Mouse (Mus musculus): ENCODE data around the gene Tprg. TPM values are rescaled to one million over a fixed set of nuclear protein-coding genes. Genes with fewer than 3 reads are reported as not detected.
A peak's percentile ranks its signal among the peaks of the same experiment; 100 is the strongest.

The Tprg gene
- polyA plus RNA-seq, 1 experiment from 2014 or later: not detected

DNA sequence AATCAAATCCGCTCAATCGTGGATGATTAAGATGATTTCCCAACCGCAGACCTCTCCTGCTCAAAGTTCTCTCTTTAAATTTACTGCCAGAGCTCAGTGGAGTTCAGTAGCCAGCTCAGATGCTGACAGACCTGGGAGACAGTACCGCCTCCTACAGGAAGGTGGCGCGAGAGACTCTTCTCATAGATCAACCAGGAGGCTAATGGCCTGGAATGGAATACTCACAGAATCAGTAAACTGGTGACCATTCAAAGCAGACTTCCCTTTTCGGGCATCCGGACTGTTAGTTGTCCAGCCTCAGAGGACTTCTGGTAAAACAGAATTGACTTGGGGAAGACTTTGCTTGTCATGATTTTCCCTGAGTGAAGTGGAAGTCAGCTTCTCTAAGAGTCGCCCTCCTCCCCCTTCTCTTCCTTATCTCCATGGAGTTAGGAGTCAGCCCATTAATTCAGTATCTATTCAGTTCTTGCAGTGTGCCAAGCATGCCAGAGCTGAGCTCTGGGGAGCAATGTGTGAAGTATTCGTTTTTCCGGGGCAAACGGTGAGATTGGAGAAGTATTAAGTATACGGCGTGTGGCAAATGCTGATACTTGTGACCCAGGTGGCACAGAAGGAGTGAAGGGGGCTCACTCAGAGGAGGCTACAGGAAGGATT lies 90.2 kb downstream of the Tprg start:
- Histone ChIP-seq H3K4me3 (ENCODE audit: low read length) (no peak overlapping the region), H3K27ac (ENCODE audit: low read length) (no peak overlapping the region), H3K4me1 (ENCODE audit: insufficient read depth, low read length) (no peaks in the 10 kb centered on the region), H3K9me3 (ENCODE audit: low read length) (no peaks in the 10 kb centered on the region), H3K36me3 (ENCODE audit: insufficient read depth, low read length) (no peaks in the 10 kb centered on the region), H3K9ac (replicated peaks; ENCODE audit: low read length) (no peak overlapping the region), H3K27me3 (ENCODE audit: insufficient read depth, low read length) (no peaks in the 10 kb centered on the region), H3K4me2 (replicated peaks; ENCODE audit: low read depth, low read length) (no peak overlapping the region)
- peak; percentile 77; the same call in 1 of the 2 replicates for ATAC-seq (ENCODE audit: low FRiP score, low TSS enrichment)
- WGBS: 41% methylated on average over 14 of the region's 14 CpGs

DNA sequence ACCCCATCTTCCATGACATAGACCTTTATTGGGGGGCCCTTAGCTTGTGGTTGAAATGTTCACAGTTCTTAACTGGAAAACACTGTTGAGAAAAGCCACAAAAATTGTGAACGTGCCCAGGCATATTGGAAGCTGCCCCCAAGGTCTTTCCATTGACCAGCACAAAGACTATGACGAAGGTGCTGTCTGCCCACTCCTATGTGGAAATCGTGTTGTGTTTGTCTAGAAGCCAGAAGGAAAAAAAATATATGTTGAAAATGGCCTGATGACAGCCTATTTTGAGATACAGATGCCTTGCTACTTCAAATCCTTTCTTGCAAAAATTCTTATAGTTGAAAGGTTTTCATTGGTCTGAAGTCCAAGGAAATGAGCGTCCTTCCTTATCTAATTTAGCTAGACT lies 91.1 kb downstream of the Tprg start:
- WGBS: 83% methylated on average over 4 of the region's 4 CpGs
- H3K27ac ChIP-seq (ENCODE audit: low read length): no peak overlapping the region
- no peaks in the 10 kb centered on the region for H3K9me3 ChIP-seq (ENCODE audit: low read length)
- no peaks in the 10 kb centered on the region for H3K36me3 ChIP-seq (ENCODE audit: insufficient read depth, low read length)
- H3K4me1 ChIP-seq (ENCODE audit: insufficient read depth, low read length): no peaks in the 10 kb centered on the region
- no peak for ATAC-seq (ENCODE audit: low FRiP score, low TSS enrichment)
- H3K9ac ChIP-seq (replicated peaks; ENCODE audit: low read length): no peak overlapping the region
- no peak overlapping the region for H3K4me2 ChIP-seq (replicated peaks; ENCODE audit: low read depth, low read length)
- no peaks in the 10 kb centered on the region for H3K27me3 ChIP-seq (ENCODE audit: insufficient read depth, low read length)
- H3K4me3 ChIP-seq (ENCODE audit: low read length): no peak overlapping the region

DNA sequence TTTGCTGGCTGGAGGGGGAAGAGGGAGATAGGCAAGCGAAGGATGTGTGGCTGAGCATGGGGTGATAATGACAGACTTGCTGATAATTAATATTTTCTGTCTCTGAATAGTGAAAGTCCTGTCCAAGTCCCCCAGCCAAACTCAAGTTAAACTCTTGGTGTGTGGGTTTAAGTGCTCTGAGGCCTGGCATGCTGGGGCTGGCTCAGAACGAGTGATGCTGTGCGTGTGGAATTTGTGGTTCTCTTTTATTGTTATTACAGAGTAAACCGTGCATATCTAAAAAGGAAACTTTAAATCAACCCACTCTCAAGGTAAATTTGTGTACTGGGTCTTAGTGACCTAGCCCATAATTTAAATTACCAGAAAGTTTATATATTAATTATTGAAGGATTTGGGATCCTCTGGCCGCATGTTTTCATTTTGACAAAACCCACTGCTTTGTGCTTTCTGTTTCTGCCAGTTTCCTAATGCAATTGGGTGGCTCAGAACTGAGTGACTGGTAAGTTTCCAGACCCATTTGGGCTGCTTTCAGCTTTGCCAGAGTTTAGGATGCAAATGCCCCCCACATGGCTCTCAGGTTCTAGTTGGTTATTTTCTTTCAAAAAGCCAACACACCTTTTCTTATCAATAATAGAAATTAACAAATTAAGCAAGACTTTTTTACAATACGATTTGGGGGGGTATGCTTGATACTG lies 99.0 kb downstream of the Tprg start:
- Histone ChIP-seq H3K36me3 (ENCODE audit: insufficient read depth, low read length) (no peaks in the 10 kb centered on the region), H3K27me3 (ENCODE audit: insufficient read depth, low read length) (no peaks in the 10 kb centered on the region), H3K27ac (ENCODE audit: low read length) (no peak overlapping the region), H3K4me1 (ENCODE audit: insufficient read depth, low read length) (peaks cover 3% of the 10 kb centered on the region; the same call in 1 of the 2 replicates), H3K9ac (replicated peaks; ENCODE audit: low read length) (no peak overlapping the region), H3K4me2 (replicated peaks; ENCODE audit: low read depth, low read length) (no peak overlapping the region), H3K4me3 (ENCODE audit: low read length) (no peak overlapping the region), H3K9me3 (ENCODE audit: low read length) (no peaks in the 10 kb centered on the region)
- 65% methylated on average over 6 of the region's 6 CpGs for WGBS
- no peak for ATAC-seq (ENCODE audit: low FRiP score, low TSS enrichment)

GRCm38 (mm10) chr16:25394676-25395075 lies 108.1 kb downstream of the Tprg start:
- H3K4me2 ChIP-seq (replicated peaks; ENCODE audit: low read depth, low read length): no peak overlapping the region
- H3K4me3 ChIP-seq (ENCODE audit: low read length): no peak overlapping the region
- no peak overlapping the region for H3K9ac ChIP-seq (replicated peaks; ENCODE audit: low read length)
- no peaks in the 10 kb centered on the region for H3K9me3 ChIP-seq (ENCODE audit: low read length)
- no peaks in the 10 kb centered on the region for H3K36me3 ChIP-seq (ENCODE audit: insufficient read depth, low read length)
- H3K4me1 ChIP-seq (ENCODE audit: insufficient read depth, low read length): no peaks in the 10 kb centered on the region
- no peak overlapping the region for H3K27ac ChIP-seq (ENCODE audit: low read length)
- H3K27me3 ChIP-seq (ENCODE audit: insufficient read depth, low read length): no peaks in the 10 kb centered on the region
- no peak for ATAC-seq (ENCODE audit: low FRiP score, low TSS enrichment)
- WGBS: 74% methylated on average over 1 of the region's 1 CpGs

- 81% methylated on average over 6 of the region's 6 CpGs for WGBS
- no peak for ATAC-seq (ENCODE audit: low FRiP score, low TSS enrichment)
- H3K27me3 ChIP-seq (ENCODE audit: insufficient read depth, low read length): no peaks in the 10 kb centered on the region
- no peaks in the 10 kb centered on the region for H3K36me3 ChIP-seq (ENCODE audit: insufficient read depth, low read length)
- H3K9me3 ChIP-seq (ENCODE audit: low read length): no peaks in the 10 kb centered on the region
- H3K27ac ChIP-seq (ENCODE audit: low read length): no peak overlapping the region
- peaks cover 10% of the 10 kb centered on the region for H3K4me1 ChIP-seq (ENCODE audit: insufficient read depth, low read length)
- no peak overlapping the region for H3K9ac ChIP-seq (replicated peaks; ENCODE audit: low read length)
- H3K4me2 ChIP-seq (replicated peaks; ENCODE audit: low read depth, low read length): no peak overlapping the region
- no peak overlapping the region for H3K4me3 ChIP-seq (ENCODE audit: low read length)
These were observed 117.5 kb downstream of the Tprg start for GRCm38 (mm10) chr16:25404156-25404555.

DNA sequence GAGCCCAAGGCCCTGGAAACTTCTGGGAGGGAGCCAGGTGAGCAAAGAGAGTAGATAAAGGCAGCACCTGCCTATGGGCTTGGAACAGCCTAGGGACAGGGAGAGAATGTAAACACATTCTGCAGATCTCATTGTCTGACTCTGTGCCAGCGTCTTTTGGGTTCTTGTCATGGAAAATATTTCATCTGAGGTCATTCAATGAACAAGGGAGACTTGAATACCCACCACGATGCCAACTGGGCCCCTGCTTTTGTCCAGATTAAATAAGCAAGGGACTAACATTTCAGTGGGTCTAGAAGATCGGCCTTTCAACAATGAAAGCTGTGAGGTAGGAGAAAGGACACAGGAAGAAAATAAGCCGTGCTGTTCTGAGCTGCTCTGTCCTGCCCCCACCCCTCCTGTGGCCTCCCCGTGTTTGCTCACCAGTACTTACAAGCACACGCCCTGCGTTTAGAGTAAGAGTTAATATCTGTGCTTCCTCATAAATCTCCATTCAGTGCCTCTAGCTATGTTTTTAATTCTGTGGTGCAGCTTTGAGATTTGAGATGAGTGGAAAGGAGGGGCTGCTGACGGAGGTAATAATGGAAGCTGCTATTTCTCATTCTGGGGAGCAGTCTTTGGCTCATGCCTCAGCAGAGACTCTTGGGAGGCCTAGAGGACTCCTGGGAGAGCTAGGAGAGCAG lies 120.7 kb downstream of the Tprg start:
- Histone ChIP-seq H3K4me3 (ENCODE audit: low read length) (no peak overlapping the region), H3K4me2 (replicated peaks; ENCODE audit: low read depth, low read length) (no peak overlapping the region)
- 23% methylated on average over 8 of the region's 8 CpGs for WGBS

DNA sequence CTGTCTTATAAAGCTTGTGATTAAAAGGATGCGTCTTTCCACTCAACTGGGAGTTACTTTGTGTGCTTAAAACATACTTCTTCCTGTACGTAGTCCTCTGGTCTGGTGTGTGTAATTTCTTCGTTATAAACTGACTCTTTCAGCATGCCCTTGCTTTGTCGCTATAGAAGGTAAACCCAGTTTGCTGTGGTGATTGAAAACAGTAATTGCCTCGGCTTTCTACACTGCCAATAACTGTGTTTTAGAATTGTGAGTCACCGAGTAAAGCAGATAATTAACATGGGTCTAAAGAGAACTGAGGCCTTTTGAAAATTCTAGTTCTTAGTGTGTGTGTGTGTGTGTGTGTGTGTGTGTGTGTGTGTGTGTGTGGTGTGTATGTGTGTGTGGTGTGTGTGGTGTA lies 121.4 kb downstream of the Tprg start:
- Histone ChIP-seq H3K27ac (ENCODE audit: low read length) (peak overlapping the region; percentile 3; the same call in 1 of the 2 replicates), H3K36me3 (ENCODE audit: insufficient read depth, low read length) (no peaks in the 10 kb centered on the region), H3K9ac (replicated peaks; ENCODE audit: low read length) (no peak overlapping the region), H3K4me3 (ENCODE audit: low read length) (no peak overlapping the region), H3K4me2 (replicated peaks; ENCODE audit: low read depth, low read length) (no peak overlapping the region), H3K4me1 (ENCODE audit: insufficient read depth, low read length) (peaks cover 10% of the 10 kb centered on the region), H3K27me3 (ENCODE audit: insufficient read depth, low read length) (no peaks in the 10 kb centered on the region), H3K9me3 (ENCODE audit: low read length) (no peaks in the 10 kb centered on the region)
- WGBS: 77% methylated on average over 6 of the region's 6 CpGs
- ATAC-seq (ENCODE audit: low FRiP score, low TSS enrichment): no peak

More for the DNA sequence above, 120.7 kb downstream of the Tprg start:
- ATAC-seq (ENCODE audit: low FRiP score, low TSS enrichment): peak; percentile 57; the same call in 1 of the 2 replicates
- Histone ChIP-seq H3K4me1 (ENCODE audit: insufficient read depth, low read length) (peaks cover 10% of the 10 kb centered on the region), H3K9ac (replicated peaks; ENCODE audit: low read length) (no peak overlapping the region), H3K9me3 (ENCODE audit: low read length) (no peaks in the 10 kb centered on the region), H3K36me3 (ENCODE audit: insufficient read depth, low read length) (no peaks in the 10 kb centered on the region), H3K27me3 (ENCODE audit: insufficient read depth, low read length) (no peaks in the 10 kb centered on the region), H3K27ac (ENCODE audit: low read length) (peak overlapping the region; percentile 3; the same call in 1 of the 2 replicates)

GRCm38 (mm10) chr16:25411307-25411706 lies 124.7 kb downstream of the Tprg start:
- Histone ChIP-seq H3K4me1 (ENCODE audit: insufficient read depth, low read length) (peaks cover 10% of the 10 kb centered on the region), H3K27ac (ENCODE audit: low read length) (no peak overlapping the region)
- no peak for ATAC-seq (ENCODE audit: low FRiP score, low TSS enrichment)

GRCm38 (mm10) chr16:25413885-25414284 lies 127.3 kb downstream of the Tprg start:
- no peak overlapping the region for H3K4me2 ChIP-seq (replicated peaks; ENCODE audit: low read depth, low read length)
- no peak overlapping the region for H3K27ac ChIP-seq (ENCODE audit: low read length)
- 21% methylated on average over 1 of the region's 1 CpGs for WGBS
- H3K36me3 ChIP-seq (ENCODE audit: insufficient read depth, low read length): no peaks in the 10 kb centered on the region
- H3K4me1 ChIP-seq (ENCODE audit: insufficient read depth, low read length): peaks cover 13% of the 10 kb centered on the region
- H3K4me3 ChIP-seq (ENCODE audit: low read length): no peak overlapping the region
- no peaks in the 10 kb centered on the region for H3K9me3 ChIP-seq (ENCODE audit: low read length)
- no peaks in the 10 kb centered on the region for H3K27me3 ChIP-seq (ENCODE audit: insufficient read depth, low read length)
- no peak for ATAC-seq (ENCODE audit: low FRiP score, low TSS enrichment)
- H3K9ac ChIP-seq (replicated peaks; ENCODE audit: low read length): no peak overlapping the region

More at GRCm38 (mm10) chr16:25411307-25411706, 124.7 kb downstream of the Tprg start:
- 68% methylated on average over 3 of the region's 3 CpGs for WGBS
- no peak overlapping the region for H3K4me2 ChIP-seq (replicated peaks; ENCODE audit: low read depth, low read length)
- no peaks in the 10 kb centered on the region for H3K27me3 ChIP-seq (ENCODE audit: insufficient read depth, low read length)
- H3K9me3 ChIP-seq (ENCODE audit: low read length): no peaks in the 10 kb centered on the region
- H3K4me3 ChIP-seq (ENCODE audit: low read length): no peak overlapping the region
- no peak overlapping the region for H3K9ac ChIP-seq (replicated peaks; ENCODE audit: low read length)
- H3K36me3 ChIP-seq (ENCODE audit: insufficient read depth, low read length): no peaks in the 10 kb centered on the region

GRCm38 (mm10) chr16:25415186-25415585 lies 128.6 kb downstream of the Tprg start:
- no peaks in the 10 kb centered on the region for H3K36me3 ChIP-seq (ENCODE audit: insufficient read depth, low read length)
- no peak overlapping the region for H3K27ac ChIP-seq (ENCODE audit: low read length)
- no peaks in the 10 kb centered on the region for H3K9me3 ChIP-seq (ENCODE audit: low read length)
- no peak overlapping the region for H3K4me3 ChIP-seq (ENCODE audit: low read length)
- H3K4me1 ChIP-seq (ENCODE audit: insufficient read depth, low read length): peaks cover 13% of the 10 kb centered on the region
- no peak for ATAC-seq (ENCODE audit: low FRiP score, low TSS enrichment)
- no peak overlapping the region for H3K4me2 ChIP-seq (replicated peaks; ENCODE audit: low read depth, low read length)
- H3K9ac ChIP-seq (replicated peaks; ENCODE audit: low read length): no peak overlapping the region
- H3K27me3 ChIP-seq (ENCODE audit: insufficient read depth, low read length): no peaks in the 10 kb centered on the region
